Mouse (Mus musculus): Measurements from ENCODE around the gene Kpna6.

DNA sequence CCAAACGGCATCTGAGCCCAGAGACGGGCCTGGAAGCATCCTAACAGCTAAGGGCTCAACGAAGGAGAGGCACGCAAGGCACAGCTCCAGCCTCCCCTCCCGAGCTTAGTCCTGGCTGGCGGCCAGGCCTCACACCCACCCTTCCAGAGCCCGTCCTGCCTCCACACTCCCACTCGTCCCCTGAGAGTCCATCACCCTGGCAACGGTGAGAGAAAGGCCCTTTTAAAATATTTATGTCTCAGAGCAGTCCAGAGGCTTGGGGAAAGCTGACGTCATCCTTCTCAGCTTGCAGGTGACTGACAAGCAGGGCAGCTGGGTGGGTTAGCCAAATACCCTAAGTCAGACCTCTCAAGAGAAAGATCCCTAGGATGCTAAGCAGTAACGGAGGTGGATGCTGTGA, 29.9 kb upstream of the Kpna6 start:
- TF ChIP-seq EP300 (optimal IDR thresholded peaks at IDR 0.05) (no peak), CTCF (IDR thresholded peaks at IDR 0.05; ENCODE audit: low read depth) (no peak)
